ENCODE assay signal across 27 mouse cellular contexts in the genomic region with DNA sequence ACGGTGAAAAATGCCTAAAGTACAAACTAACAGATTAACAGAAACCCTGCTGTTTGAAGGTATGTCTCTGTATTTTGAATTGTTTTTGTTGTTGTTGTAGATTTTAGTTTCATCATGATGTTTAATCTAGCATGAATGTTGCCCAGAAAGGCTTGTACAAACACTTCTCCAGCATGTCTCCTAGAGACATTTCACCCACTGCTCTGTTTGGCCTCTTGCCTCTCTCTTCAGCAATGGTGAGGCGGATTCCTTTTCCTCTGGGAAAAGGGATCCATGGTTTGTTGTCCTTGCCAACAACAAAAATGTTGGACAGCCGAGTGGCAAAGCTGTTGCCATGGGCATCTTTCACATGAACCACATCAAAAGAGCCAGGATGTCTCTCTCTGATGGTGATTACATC.
"Had no signal": no experiment of that assay in that cellular context is flagged by ENCODE, and none has a peak within 500 bp of the region (broad histone marks: within the 10 kb centered on the region; RNA-seq: fewer than 3 reads in every experiment).

No protein-coding gene starts in this region.

- H3K27me3 ChIP-seq: heart, embryonic 12.5 days; hindbrain, embryonic 12.5 days; intestine, embryonic 15.5 days; limb, embryonic 13.5 days; limb, embryonic 15.5 days; liver, embryonic 13.5 days; liver, embryonic 15.5 days had no signal

- ATAC-seq: hindbrain, embryonic 16.5 days; inflammation-experienced regulatory T-cells, adult 6 months; intestine, embryonic 15.5 days; intestine, postnatal 0 days had no signal

- H3K9me3 ChIP-seq: heart, embryonic 10.5 days; heart, embryonic 12.5 days; hindbrain, embryonic 10.5 days; hindbrain, embryonic 12.5 days; intestine, embryonic 15.5 days; limb, embryonic 13.5 days; limb, embryonic 15.5 days; liver, embryonic 13.5 days; liver, embryonic 15.5 days had no signal

- H3K27ac ChIP-seq: gastrocnemius, adult 2 months; heart, embryonic 10.5 days; hindbrain, embryonic 10.5 days; hindbrain, embryonic 12.5 days; hindbrain, embryonic 14.5 days; intestine, embryonic 15.5 days; kidney, postnatal 0 days; limb, embryonic 13.5 days; limb, embryonic 15.5 days; liver, embryonic 13.5 days; liver, embryonic 15.5 days had no signal

- H3K36me3 ChIP-seq: heart, embryonic 12.5 days; intestine, embryonic 15.5 days; liver, embryonic 13.5 days; liver, embryonic 15.5 days had no signal

- DNase-seq: gastrocnemius, adult 2 months; gastrocnemius, postnatal 10 days; gastrocnemius, postnatal 25 days; heart, adult 18-20 months; heart, postnatal 10 days; heart, postnatal 4 days; kidney, adult 18-20 months; kidney, adult 8-10 months; kidney, postnatal 14 days; kidney, postnatal 36 days; layer of hippocampus, adult 9-11 months; layer of hippocampus, postnatal 36 days; left cerebral cortex, postnatal 4 days; liver, embryonic 13.5 days had no signal

- H3K9ac ChIP-seq: heart, embryonic 12.5 days; hindbrain, embryonic 12.5 days; hindbrain, embryonic 14.5 days; intestine, embryonic 15.5 days; limb, embryonic 13.5 days; limb, embryonic 15.5 days; liver, embryonic 13.5 days; liver, embryonic 15.5 days had no signal

- H3K4me3 ChIP-seq: gastrocnemius, adult 2 months; heart, embryonic 10.5 days; heart, embryonic 12.5 days; hindbrain, embryonic 10.5 days; hindbrain, embryonic 12.5 days; intestine, embryonic 15.5 days; limb, embryonic 13.5 days; limb, embryonic 15.5 days; liver, embryonic 13.5 days; liver, embryonic 15.5 days had no signal

- H3K4me2 ChIP-seq: heart, embryonic 12.5 days; hindbrain, embryonic 12.5 days; hindbrain, embryonic 14.5 days; intestine, embryonic 15.5 days; limb, embryonic 13.5 days; limb, embryonic 15.5 days; liver, embryonic 13.5 days; liver, embryonic 15.5 days had no signal
